Mouse (Mus musculus): Measurements from ENCODE around the gene Baat.
A peak's percentile ranks its signal among the peaks of the same experiment; 100 is the strongest.
"Not testable (repeated sequence)": the region's sequence is repeated elsewhere in the genome, so short reads cannot be mapped to it uniquely, and the experiment has no call there.

Baat gene

DNA sequence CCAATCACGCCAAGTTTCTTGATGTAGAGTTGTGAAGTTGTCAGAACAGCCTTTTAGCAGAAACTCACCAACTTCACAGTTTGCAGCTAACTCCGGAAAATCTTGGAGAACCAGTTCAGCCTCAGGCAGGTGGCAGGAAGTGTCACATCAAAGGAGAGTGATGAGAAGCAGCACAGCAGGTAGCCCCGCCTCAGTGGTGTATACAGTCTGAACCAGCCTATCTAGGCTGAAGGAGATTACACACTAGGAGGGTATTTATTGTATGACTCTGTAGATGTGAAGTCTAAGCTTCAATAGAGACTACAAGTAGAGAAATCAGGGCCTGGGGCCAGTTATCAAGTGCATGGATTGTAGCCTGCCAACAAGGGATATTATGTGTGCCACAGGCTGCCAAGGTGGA is 25.5 kb downstream of the Baat start:
- no peak for DNase-seq

DNA sequence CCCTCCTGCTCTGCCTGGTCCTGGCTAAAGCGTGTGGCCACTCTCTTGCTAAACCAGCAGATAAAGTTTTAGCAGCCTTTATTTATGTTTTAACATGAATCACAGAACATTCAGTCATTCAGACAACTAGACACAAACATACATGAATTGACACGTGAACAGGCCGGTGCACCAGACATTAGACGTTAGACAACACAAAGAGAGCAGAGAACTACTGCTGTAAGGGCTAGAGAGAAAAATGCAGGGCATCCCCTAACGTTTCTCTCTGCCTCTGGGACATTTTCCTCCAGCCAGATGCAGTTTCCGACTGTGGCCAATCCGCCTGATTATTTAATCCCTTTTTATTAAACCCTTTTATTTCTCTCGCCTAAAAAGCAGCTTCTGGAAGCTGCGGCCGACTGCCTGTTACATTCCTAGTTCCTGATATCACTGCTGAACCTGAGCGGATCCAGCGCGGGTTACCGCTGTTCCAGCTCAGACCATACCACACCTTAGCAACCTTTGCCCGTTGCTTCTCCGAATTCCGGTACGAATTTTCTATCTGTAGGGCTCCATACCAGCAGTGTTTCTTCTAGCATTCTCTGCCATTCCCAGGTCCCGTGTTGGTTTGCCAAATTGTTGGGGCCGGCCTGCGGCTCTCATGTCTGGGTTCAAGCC is 26.1 kb downstream of the Baat start:
- no peak for DNase-seq

- DNase-seq = not testable (repeated sequence)
These were observed 27.3 kb downstream of the Baat start for GRCm38 (mm10) chr4:49479035-49479434.

- DNase-seq = peak; percentile 13
These were observed 28.1 kb downstream of the Baat start for GRCm38 (mm10) chr4:49478118-49478877.

DNA sequence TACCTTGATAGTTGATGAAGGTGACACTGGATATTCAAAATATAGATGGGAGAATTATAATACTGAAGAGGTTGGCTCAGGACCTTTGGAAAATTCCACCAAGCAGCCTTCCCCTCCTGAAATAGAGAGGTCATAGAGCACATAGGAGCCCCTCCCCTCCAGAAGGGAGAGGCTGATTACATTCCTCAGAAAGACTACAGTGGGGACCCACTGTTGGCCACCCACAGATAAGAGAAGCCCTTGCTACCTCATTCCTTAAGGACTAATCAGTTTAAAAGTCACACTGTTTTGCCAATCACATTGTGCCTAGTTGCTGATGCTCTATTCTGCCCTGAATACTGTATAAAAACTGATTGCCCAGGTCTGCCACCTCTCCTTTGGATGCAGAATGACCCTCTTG is 31.8 kb downstream of the Baat start:
- DNase-seq = no peak

DNA sequence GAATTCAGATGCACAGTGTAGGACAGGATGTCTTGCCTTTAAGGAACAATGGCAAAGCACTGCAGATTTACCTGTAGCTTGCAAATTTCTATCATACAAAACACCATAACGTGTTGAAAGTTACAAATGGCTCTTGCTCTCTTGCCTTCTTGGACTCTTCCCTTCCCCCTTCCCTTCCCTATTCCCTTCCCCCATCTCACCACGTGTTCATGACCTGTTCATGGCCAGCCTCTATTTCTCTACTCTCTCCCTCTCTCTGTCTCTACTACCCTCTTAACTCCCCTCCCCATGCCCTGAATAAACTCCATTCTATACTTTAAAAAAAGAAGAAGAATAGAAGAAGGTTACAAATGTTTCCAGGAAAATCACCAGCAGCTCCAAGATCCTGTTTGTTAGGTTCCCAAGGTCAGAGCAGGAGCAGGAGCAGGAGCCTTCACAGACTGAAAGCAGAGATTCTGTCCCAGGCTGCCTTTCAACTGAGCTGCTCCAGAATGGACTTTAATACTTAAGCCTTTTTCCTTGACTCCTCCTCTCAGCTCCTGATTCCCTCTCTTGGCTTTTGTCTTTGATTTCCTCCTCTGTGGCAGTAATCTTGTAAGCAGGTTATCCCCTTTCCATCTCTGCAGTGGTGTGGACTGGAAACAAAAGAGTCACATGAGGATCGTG is 32.8 kb downstream of the Baat start, which contains the start of gene Acnat1:
Gene Acnat1, minus strand, starts transcription at position 478 of the 666 bp plus-strand sequence.
- no peak for DNase-seq

- DNase-seq = no peak
These were observed 36.8 kb downstream of the Baat start for GRCm38 (mm10) chr4:49469435-49470151.

- DNase-seq = no peak
These were observed 39.0 kb downstream of the Baat start for GRCm38 (mm10) chr4:49467360-49467759.

GRCm38 (mm10) chr4:49456171-49456570 is 50.2 kb downstream of the Baat start:
- DNase-seq = no peak

GRCm38 (mm10) chr4:49451848-49452551 is 54.4 kb downstream of the Baat start:
- no peak for DNase-seq

DNA sequence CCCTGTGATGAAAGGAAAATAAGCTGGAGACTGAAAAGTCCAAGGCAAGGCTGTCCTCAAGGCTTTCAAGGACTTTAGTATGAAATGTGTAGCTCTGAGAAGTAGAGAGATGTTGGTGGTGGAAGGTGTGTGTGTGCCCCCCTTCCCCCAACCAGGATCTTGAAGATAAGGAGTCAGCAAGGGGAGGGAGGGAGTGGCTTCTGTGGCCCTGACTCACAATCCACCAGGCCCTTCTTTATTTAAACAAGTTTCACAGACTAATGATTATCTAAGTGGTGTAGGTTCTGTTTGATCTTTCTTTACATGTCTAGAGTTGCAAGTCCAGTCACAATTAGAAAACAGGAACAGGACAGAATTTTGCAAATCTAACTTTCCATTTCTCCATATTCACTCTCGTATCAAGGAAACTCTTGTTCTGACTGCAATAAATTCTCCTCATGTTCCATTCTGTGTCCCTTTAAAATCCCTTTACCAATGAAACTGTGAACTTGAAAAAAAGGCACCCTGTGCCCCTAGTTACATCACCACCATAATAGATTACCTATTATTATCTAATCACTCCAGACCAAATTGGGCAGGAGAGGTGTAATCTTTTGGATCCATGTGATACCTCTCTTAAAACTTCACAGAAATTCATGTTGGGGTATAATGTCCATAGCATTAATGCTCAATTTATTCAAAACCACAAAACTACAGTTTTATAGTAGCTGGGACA is 55.1 kb downstream of the Baat start:
- DNase-seq = not testable (repeated sequence)

All from right cerebral cortex, postnatal 14 days (tissue).